Mouse (Mus musculus): ENCODE results near the gene Nek5. TPM values are rescaled to one million over a fixed set of nuclear protein-coding genes. Genes with fewer than 3 reads are reported as not detected.

Gene Nek5
- polyA plus RNA-seq, 1 experiment, result not detected

- Histone ChIP-seq H3ac (ENCODE audit: control insufficient read depth, insufficient read length) (no peak overlapping the region), H3K27me3 (ENCODE audit: control insufficient read depth, insufficient read depth, insufficient read length) (peaks cover 29% of the 10 kb centered on the region), H3K4me3 (no peak overlapping the region), H3K36me3 (ENCODE audit: control insufficient read depth, insufficient read depth) (no peaks in the 10 kb centered on the region), H3K79me2 (ENCODE audit: control insufficient read depth, insufficient read depth) (no peaks in the 10 kb centered on the region), H3K4me2 (ENCODE audit: low read depth) (no peak overlapping the region)
- TF ChIP-seq TCF12 (IDR thresholded peaks at IDR 0.05; ENCODE audit: insufficient read depth, poor library complexity, severe bottlenecking) (no peak), MAX (IDR thresholded peaks at IDR 0.05; ENCODE audit: low read depth) (no peak), POLR2AphosphoS2 (IDR thresholded peaks at IDR 0.05; ENCODE audit: insufficient read length, low read depth) (no peak), CEBPB (IDR thresholded peaks at IDR 0.05; ENCODE audit: insufficient read depth, poor library complexity, severe bottlenecking) (no peak), SRF (IDR thresholded peaks at IDR 0.05; ENCODE audit: control insufficient read depth, insufficient read length, low read depth) (no peak), USF1 (IDR thresholded peaks at IDR 0.05; ENCODE audit: low read depth) (no peak), REST (IDR thresholded peaks at IDR 0.05; ENCODE audit: insufficient read depth, insufficient read length) (no peak), MYOG (IDR thresholded peaks at IDR 0.05; ENCODE audit: control insufficient read depth in 1 of 3, insufficient read depth in 1 of 3, insufficient read length in 2 of 3, low read depth in 2 of 3) (no peak), TCF3 (IDR thresholded peaks at IDR 0.05; ENCODE audit: insufficient read length, low read depth) (no peak), POLR2A (IDR thresholded peaks at IDR 0.05; ENCODE audit: insufficient read length, low read depth) (no peak), E2F4 (IDR thresholded peaks at IDR 0.05; ENCODE audit: insufficient read depth) (no peak), MYOD1 (IDR thresholded peaks at IDR 0.05; ENCODE audit: control insufficient read depth in 1 of 3, insufficient read length in 2 of 3, low read depth in 2 of 3) (no peak)
Observed at GRCm38 (mm10) chr8:22039468-22040152, 85.2 kb downstream of the Nek5 start.

DNA sequence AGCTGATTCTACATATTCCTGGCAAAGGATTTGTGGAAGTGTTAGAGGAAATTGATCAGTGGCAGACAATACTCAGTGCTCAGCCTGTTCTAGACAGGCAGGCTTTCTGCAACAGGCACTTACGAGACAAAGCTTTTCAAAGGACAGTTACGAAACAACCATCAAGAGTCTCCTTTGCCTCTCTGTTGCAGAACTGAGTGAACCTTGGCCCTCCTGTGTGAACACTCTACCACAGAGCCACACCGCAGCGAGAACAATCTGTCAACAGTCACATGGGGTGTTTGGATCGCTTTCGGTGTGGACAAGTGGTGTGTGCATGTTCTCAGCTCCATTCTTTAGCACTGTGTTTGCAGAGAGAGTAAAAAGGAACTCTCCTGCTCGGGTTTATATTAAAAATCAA is 87.8 kb downstream of the Nek5 start:
- H3ac ChIP-seq (ENCODE audit: control insufficient read depth, insufficient read length), result no peak overlapping the region
- H3K27me3 ChIP-seq (ENCODE audit: control insufficient read depth, insufficient read depth, insufficient read length), result peaks cover 29% of the 10 kb centered on the region
- no peak for TF ChIP-seq POLR2AphosphoS2 (IDR thresholded peaks at IDR 0.05; ENCODE audit: insufficient read length, low read depth)
- no peak for TF ChIP-seq E2F4 (IDR thresholded peaks at IDR 0.05; ENCODE audit: insufficient read depth)
- TF ChIP-seq USF1 (IDR thresholded peaks at IDR 0.05; ENCODE audit: low read depth), result no peak
- no peak for TF ChIP-seq POLR2A (IDR thresholded peaks at IDR 0.05; ENCODE audit: insufficient read length, low read depth)
- no peak for TF ChIP-seq TCF12 (IDR thresholded peaks at IDR 0.05; ENCODE audit: insufficient read depth, poor library complexity, severe bottlenecking)
- no peak for TF ChIP-seq CEBPB (IDR thresholded peaks at IDR 0.05; ENCODE audit: insufficient read depth, poor library complexity, severe bottlenecking)
- TF ChIP-seq MYOD1 (IDR thresholded peaks at IDR 0.05; ENCODE audit: control insufficient read depth in 1 of 3, insufficient read length in 2 of 3, low read depth in 2 of 3), result no peak
- no peak overlapping the region for H3K4me2 ChIP-seq (ENCODE audit: low read depth)
- no peak overlapping the region for H3K4me3 ChIP-seq
- H3K36me3 ChIP-seq (ENCODE audit: control insufficient read depth, insufficient read depth), result no peaks in the 10 kb centered on the region
- no peaks in the 10 kb centered on the region for H3K79me2 ChIP-seq (ENCODE audit: control insufficient read depth, insufficient read depth)

DNA sequence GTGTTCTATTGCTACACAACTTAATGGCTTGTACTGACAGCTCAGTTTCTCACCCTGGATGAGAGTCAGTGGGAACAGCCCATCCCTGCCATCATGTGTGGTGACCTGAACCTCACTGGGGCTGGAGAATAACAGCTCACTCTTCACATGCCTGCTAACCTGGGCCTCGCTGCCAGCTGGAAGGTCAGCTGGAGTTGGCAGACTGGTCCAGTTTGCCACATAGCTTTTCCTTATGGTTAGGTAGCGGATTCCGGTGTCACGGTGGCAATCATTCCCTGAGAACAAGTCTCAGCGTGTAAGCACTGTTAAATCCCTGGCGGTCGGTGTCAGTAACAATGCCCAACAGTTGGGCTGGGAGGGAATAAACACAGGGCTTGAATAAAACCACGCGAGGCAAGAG is 88.7 kb downstream of the Nek5 start:
- Histone ChIP-seq H3K4me3 (no peak overlapping the region), H3K79me2 (ENCODE audit: control insufficient read depth, insufficient read depth) (no peaks in the 10 kb centered on the region), H3K27me3 (ENCODE audit: control insufficient read depth, insufficient read depth, insufficient read length) (peaks cover 29% of the 10 kb centered on the region), H3ac (ENCODE audit: control insufficient read depth, insufficient read length) (no peak overlapping the region), H3K36me3 (ENCODE audit: control insufficient read depth, insufficient read depth) (no peaks in the 10 kb centered on the region), H3K4me2 (ENCODE audit: low read depth) (no peak overlapping the region)
- TF ChIP-seq MYOG (IDR thresholded peaks at IDR 0.05; ENCODE audit: control insufficient read depth in 1 of 3, insufficient read depth in 1 of 3, insufficient read length in 2 of 3, low read depth in 2 of 3), result no peak
- TF ChIP-seq TCF3 (IDR thresholded peaks at IDR 0.05; ENCODE audit: insufficient read length, low read depth), result no peak
- TF ChIP-seq TCF12 (IDR thresholded peaks at IDR 0.05; ENCODE audit: insufficient read depth, poor library complexity, severe bottlenecking), result no peak
- no peak for TF ChIP-seq MYOD1 (IDR thresholded peaks at IDR 0.05; ENCODE audit: control insufficient read depth in 1 of 3, insufficient read length in 2 of 3, low read depth in 2 of 3)
- no peak for TF ChIP-seq SRF (IDR thresholded peaks at IDR 0.05; ENCODE audit: control insufficient read depth, insufficient read length, low read depth)
- TF ChIP-seq CEBPB (IDR thresholded peaks at IDR 0.05; ENCODE audit: insufficient read depth, poor library complexity, severe bottlenecking), result no peak
- TF ChIP-seq POLR2A (IDR thresholded peaks at IDR 0.05; ENCODE audit: insufficient read length, low read depth), result no peak

GRCm38 (mm10) chr8:22030990-22031389 is 93.9 kb downstream of the Nek5 start:
- no peak overlapping the region for H3ac ChIP-seq (ENCODE audit: control insufficient read depth, insufficient read length)
- no peaks in the 10 kb centered on the region for H3K36me3 ChIP-seq (ENCODE audit: control insufficient read depth, insufficient read depth)
- no peak overlapping the region for H3K4me3 ChIP-seq
- no peaks in the 10 kb centered on the region for H3K27me3 ChIP-seq (ENCODE audit: control insufficient read depth, insufficient read depth, insufficient read length)
- no peak for TF ChIP-seq USF1 (IDR thresholded peaks at IDR 0.05; ENCODE audit: low read depth)
- TF ChIP-seq TCF12 (IDR thresholded peaks at IDR 0.05; ENCODE audit: insufficient read depth, poor library complexity, severe bottlenecking), result no peak
- no peak for TF ChIP-seq MYOG (IDR thresholded peaks at IDR 0.05; ENCODE audit: control insufficient read depth in 1 of 3, insufficient read depth in 1 of 3, insufficient read length in 2 of 3, low read depth in 2 of 3)
- TF ChIP-seq E2F4 (IDR thresholded peaks at IDR 0.05; ENCODE audit: insufficient read depth), result no peak
- TF ChIP-seq TCF3 (IDR thresholded peaks at IDR 0.05; ENCODE audit: insufficient read length, low read depth), result no peak
- H3K4me2 ChIP-seq (ENCODE audit: low read depth), result no peak overlapping the region
- no peaks in the 10 kb centered on the region for H3K79me2 ChIP-seq (ENCODE audit: control insufficient read depth, insufficient read depth)

- no peak overlapping the region for H3ac ChIP-seq (ENCODE audit: control insufficient read depth, insufficient read length)
- H3K4me3 ChIP-seq, result no peak overlapping the region
- no peak for TF ChIP-seq POLR2AphosphoS2 (IDR thresholded peaks at IDR 0.05; ENCODE audit: insufficient read length, low read depth)
- H3K27me3 ChIP-seq (ENCODE audit: control insufficient read depth, insufficient read depth, insufficient read length), result no peaks in the 10 kb centered on the region
- H3K4me2 ChIP-seq (ENCODE audit: low read depth), result no peak overlapping the region
- H3K36me3 ChIP-seq (ENCODE audit: control insufficient read depth, insufficient read depth), result no peaks in the 10 kb centered on the region
- no peaks in the 10 kb centered on the region for H3K79me2 ChIP-seq (ENCODE audit: control insufficient read depth, insufficient read depth)
Observed at GRCm38 (mm10) chr8:22028973-22029372, 95.9 kb downstream of the Nek5 start.

All from myocyte (in vitro differentiated cells).